Mouse (Mus musculus) cortical plate, adult 2 months (tissue): Measurements from ENCODE around the gene Sftpa1.

Source experiments
- CTCF ChIP-seq: fragments of 200-500 bp; IDR thresholded peaks from 2 replicates; pipeline ENCODE4 v1.5.1; 2011; ENCODE audit warnings: mild to moderate bottlenecking, control low read depth, low read length; ENCODE audit not compliant: insufficient read depth; ENCODE audit errors: extremely low read depth
- POLR2A ChIP-seq: fragments of 200-500 bp; IDR thresholded peaks from 2 replicates; pipeline ENCODE4 v1.6.1; 2011; ENCODE audit warnings: mild to moderate bottlenecking, low read length, control low read depth; ENCODE audit not compliant: insufficient read depth; ENCODE audit errors: extremely low read depth

GRCm38 (mm10) chr14:41131540-41131939, at the start of gene Sftpa1:
- TF ChIP-seq CTCF (no peak), POLR2A (no peak)
